Mouse (Mus musculus) Patski (cell line): ENCODE measurements around the gene Snhg11. TPM values are rescaled to one million over a fixed set of nuclear protein-coding genes. Genes with fewer than 3 reads are reported as not detected.
A peak's percentile ranks its signal among the peaks of the same experiment; 100 is the strongest.

Source experiments
- ATAC-seq: fragments of 100-300 bp; one replicate; pipeline ENCODE4 v1.8.0; 2021
- CTCF ChIA-PET: fragments of 350-600 bp; sonication (Branson Sonifier 250); formaldehyde crosslinking; loops from one replicate; lab custom pipeline; 2022; ENCODE audit warnings: inconsistent platforms; lab: Charles Lee
- POLR2A ChIA-PET: fragments of 350-600 bp; sonication (Branson Sonifier 250); formaldehyde crosslinking; loops from one replicate; lab custom pipeline; 2022; ENCODE audit warnings: antibody characterized with exemption, inconsistent platforms; lab: Charles Lee
- DNase-seq: peaks from one replicate; pipeline ENCODE4 v3.0.0-alpha.2; 2011; ENCODE audit warnings: low read depth, low spot score
- H3K27me3 ChIP-seq: fragments of 371-371 bp; one replicate; pipeline ENCODE4 v1.5.1; 2021
- CTCF ChIP-seq: fragments of 100-300 bp; IDR thresholded peaks from one replicate; pipeline ENCODE4 v1.5.1; 2021
- in situ Hi-C: fragments of 300-500 bp; cut with MboI; formaldehyde crosslinking; loops from 3 replicates; pipeline ENCODE4 v1.11.1; 2018; ENCODE audit warnings: low pct_unique_long_range_greater_than_20kb, mixed read lengths
- polyA plus RNA-seq: library from polyadenylated mRNA; unstranded; gene quantifications from one replicate; pipeline ENCODE4 v1.2.3, GENCODE M21; 2021

Gene Snhg11
- polyA plus RNA-seq, 1 experiment from 2014 or later = not detected

GRCm38 (mm10) chr2:158368313-158368712 is 7.1 kb upstream of the Snhg11 start:
- POLR2A ChIA-PET = no interaction called here
- CTCF ChIA-PET = no interaction called here
- in situ Hi-C loops = no loop called here
- DNase-seq = no peak
- TF ChIP-seq CTCF = no peak
- no peak for ATAC-seq
- no peaks in the 10 kb centered on the region for H3K27me3 ChIP-seq

DNA sequence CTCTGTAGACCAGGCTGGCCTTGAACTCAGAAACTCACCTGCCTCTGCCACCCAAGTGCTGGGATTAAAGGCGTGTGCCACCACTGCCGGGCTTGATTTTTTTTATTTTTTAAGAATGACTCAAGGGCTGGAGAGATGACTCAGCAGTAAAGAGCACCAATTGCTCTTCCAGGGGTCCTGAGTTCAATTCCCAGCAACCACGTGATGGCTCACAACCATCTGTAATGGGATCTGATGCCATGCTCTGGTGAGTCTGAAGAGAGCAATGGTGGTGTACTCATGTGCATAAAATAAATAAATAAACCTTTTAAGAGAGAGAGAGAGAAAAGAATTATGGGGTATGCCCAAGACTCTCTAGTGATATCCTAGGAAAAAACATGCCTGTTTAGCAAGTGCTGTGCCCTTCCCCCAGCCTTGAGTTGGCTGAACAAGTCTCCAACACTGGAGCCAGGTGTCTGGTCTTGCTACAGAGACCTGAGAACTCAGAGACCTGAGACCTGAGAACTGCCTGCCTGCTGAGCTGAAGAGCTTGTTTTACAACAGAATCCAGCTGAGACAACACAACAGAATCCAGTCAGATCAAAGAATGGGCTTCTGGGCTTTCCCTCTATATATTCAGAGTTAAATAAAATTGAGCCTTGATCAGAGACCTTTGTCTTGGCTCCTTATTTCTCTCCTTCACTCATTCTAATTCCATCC is 5.8 kb upstream of the Snhg11 start:
- CTCF ChIA-PET = interaction anchor here (1.8 kb wide), 1 partner anchor 11 kb away, joined by 9 read pairs; no protein-coding TSS in a partner anchor
- H3K27me3 ChIP-seq = peaks cover 2% of the 10 kb centered on the region
- TF ChIP-seq CTCF = no peak
- in situ Hi-C loops = no loop called here
- ATAC-seq (no peak), DNase-seq (no peak)
- POLR2A ChIA-PET = interaction anchor here (0.7 kb wide), 1 partner anchor 187 kb away, joined by 4 read pairs; no protein-coding TSS in a partner anchor

GRCm38 (mm10) chr2:158370173-158370550 is 5.3 kb upstream of the Snhg11 start:
- no peak for TF ChIP-seq CTCF
- ATAC-seq (no peak), DNase-seq (no peak)
- POLR2A ChIA-PET = no interaction called here
- CTCF ChIA-PET = interaction anchor here (1.8 kb wide), 1 partner anchor 11 kb away, joined by 9 read pairs; no protein-coding TSS in a partner anchor
- in situ Hi-C loops = no loop called here
- H3K27me3 ChIP-seq = peaks cover 7% of the 10 kb centered on the region

DNA sequence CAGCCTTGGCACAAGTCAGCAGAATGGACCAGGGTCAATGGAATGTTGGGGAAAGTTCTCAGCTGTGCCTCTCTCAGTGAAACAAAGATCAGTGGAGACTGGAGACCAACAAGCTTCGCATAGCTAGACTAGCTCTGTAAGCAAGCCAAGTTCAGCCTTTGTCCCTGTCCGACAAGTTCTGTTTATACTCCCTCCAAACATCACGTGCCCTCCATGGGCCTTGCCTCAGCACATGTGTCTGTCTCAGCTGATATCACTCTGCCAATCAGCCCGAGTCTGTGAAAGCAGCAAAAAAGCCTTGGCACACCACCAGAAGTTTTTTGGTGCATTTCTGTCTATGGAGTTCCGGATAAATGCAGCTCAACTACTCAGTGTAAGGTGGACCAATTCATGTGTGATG is 2.4 kb upstream of the Snhg11 start:
- peaks cover 24% of the 10 kb centered on the region for H3K27me3 ChIP-seq
- POLR2A ChIA-PET = no interaction called here
- in situ Hi-C loops = no loop called here
- no peak for TF ChIP-seq CTCF
- DNase-seq (no peak), ATAC-seq (no peak)
- CTCF ChIA-PET = no interaction called here

DNA sequence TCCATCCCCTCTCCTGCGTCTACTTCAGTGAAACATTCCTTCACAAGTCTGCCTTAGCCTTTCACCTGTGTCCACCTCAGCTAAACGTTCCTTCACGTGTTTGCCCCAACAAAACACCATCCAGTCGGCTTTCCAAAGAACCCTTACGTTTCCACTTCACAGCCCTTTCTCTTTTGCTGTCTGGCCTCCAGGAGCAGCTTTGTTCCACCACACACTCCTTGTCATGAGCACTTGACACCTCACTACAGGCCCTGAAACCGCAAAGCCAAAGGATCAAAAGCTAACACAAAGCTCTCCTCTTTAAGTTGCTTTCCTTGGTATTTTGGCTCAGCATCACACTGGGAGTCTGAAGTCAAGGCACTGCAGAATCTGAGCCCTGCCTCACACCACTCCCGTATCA is 1.9 kb upstream of the Snhg11 start:
- ATAC-seq (no peak), DNase-seq (no peak)
- POLR2A ChIA-PET = no interaction called here
- in situ Hi-C loops = no loop called here
- TF ChIP-seq CTCF = no peak
- peaks cover 24% of the 10 kb centered on the region for H3K27me3 ChIP-seq
- CTCF ChIA-PET = no interaction called here

- no peak for TF ChIP-seq CTCF
- in situ Hi-C loops = loop anchor here (25.0 kb wide), 1 partner anchor 261 kb away; no protein-coding TSS in a partner anchor
- ATAC-seq (no peak), DNase-seq (no peak)
- CTCF ChIA-PET = interaction anchor here (1.8 kb wide), 1 partner anchor 14 kb away, joined by 4 read pairs; no protein-coding TSS in a partner anchor
- peaks cover 24% of the 10 kb centered on the region for H3K27me3 ChIP-seq
- POLR2A ChIA-PET = no interaction called here
Observed at GRCm38 (mm10) chr2:158376123-158376687, 767 bp downstream of the Snhg11 start.

DNA sequence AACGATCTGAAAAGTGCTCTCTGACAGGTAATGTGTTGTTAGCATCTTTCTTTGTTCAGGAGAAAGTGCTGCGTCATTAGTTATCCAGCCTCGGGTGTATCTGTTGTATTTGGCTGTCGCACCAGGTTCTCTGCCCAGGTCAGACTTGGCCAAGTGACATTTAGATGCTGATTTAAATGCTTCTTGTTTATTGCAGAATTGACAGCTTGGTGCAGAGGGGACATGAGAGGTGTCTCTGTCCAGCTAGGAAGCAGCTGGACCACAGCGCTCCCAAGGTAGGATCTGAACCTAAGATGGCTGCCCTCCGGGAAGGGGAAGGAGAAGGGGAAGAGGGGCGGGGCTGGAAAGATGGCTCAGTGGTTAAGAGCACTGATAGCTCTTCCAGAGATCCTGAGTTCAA is 1.4 kb downstream of the Snhg11 start:
- ATAC-seq (no peak), DNase-seq (no peak)
- H3K27me3 ChIP-seq = peaks cover 28% of the 10 kb centered on the region
- in situ Hi-C loops = loop anchor here (25.0 kb wide), 1 partner anchor 261 kb away; no protein-coding TSS in a partner anchor
- no peak for TF ChIP-seq CTCF
- ChIA-PET CTCF (no interaction called here), POLR2A (no interaction called here)

- DNase-seq (no peak), ATAC-seq (no peak)
- H3K27me3 ChIP-seq = peaks cover 34% of the 10 kb centered on the region
- ChIA-PET POLR2A (no interaction called here), CTCF (no interaction called here)
- no peak for TF ChIP-seq CTCF
- in situ Hi-C loops = loop anchor here (25.0 kb wide), 1 partner anchor 259 kb away; no protein-coding TSS in a partner anchor
Observed at GRCm38 (mm10) chr2:158377811-158378210, 2.4 kb downstream of the Snhg11 start.

- CTCF ChIA-PET = interaction anchor here (0.7 to 2.2 kb wide), 2 partner anchors 9 to 14 kb away, joined by 5 to 9 read pairs; no protein-coding TSS in a partner anchor
- peaks cover 38% of the 10 kb centered on the region for H3K27me3 ChIP-seq
- POLR2A ChIA-PET = no interaction called here
- TF ChIP-seq CTCF = peak; percentile 98
- in situ Hi-C loops = loop anchor here (25.0 kb wide), 1 partner anchor 258 kb away; no protein-coding TSS in a partner anchor
- DNase-seq = peak; percentile 27
- ATAC-seq = peak; percentile 31
Observed at GRCm38 (mm10) chr2:158379354-158380078, 4.1 kb downstream of the Snhg11 start.

DNA sequence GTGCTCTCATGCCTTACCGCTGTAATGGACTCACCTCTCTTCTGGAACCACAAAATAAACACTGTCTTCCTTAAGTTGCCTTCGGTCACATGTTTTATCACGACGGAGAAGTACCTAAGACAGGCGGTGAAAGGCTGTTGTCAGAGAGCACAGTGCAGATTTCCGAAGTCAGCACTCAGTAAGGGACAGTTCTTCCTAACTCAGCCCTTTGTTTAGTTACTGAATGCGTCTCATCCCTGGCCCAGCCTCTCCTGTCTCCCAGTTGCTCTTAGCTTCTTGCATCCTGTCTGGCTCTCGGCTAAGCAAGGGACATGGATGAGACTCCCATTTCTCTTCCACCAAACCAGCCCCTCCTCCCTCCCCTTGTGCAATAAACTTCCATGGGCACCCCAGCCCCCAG is 10.6 kb downstream of the Snhg11 start:
- no peak for ATAC-seq
- H3K27me3 ChIP-seq = peaks cover 15% of the 10 kb centered on the region
- CTCF ChIA-PET = no interaction called here
- POLR2A ChIA-PET = no interaction called here
- no peak for TF ChIP-seq CTCF
- DNase-seq = no peak
- in situ Hi-C loops = loop anchor here (25.0 kb wide), 1 partner anchor 251 kb away; no protein-coding TSS in a partner anchor

DNA sequence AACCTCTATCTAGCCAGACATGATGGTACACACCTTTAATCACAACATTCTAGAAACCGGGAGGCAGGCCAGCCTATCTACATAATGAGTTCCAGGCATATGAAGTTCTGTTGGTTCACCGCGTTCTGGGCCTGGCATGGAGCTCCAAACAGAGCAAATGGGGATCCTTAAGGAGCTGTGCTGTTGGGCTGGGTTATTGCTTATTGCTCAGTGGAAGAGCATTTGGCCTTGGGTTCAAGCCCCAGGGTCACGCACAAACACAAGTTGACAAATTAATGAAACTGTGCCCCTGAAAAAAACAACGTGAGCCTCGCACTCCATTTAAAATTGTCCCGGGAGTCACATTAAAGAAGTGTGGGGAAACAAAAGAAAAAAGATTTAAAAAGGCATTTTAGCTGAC is 14.0 kb downstream of the Snhg11 start:
- ATAC-seq (no peak), DNase-seq (no peak)
- in situ Hi-C loops = loop anchor here (25.0 kb wide), 1 partner anchor 248 kb away; no protein-coding TSS in a partner anchor
- TF ChIP-seq CTCF = no peak
- no peaks in the 10 kb centered on the region for H3K27me3 ChIP-seq
- CTCF ChIA-PET = no interaction called here
- POLR2A ChIA-PET = no interaction called here
